ENCODE assay signal across 11 mouse cellular contexts in genomic region chr11:81587942-81588341, GRCm38 (mm10).
DNase-seq lines count a peak whose midpoint lies in the region; ATAC-seq and TF ChIP-seq lines count a peak whose summit lies in the region.
"Had no signal": no experiment of that assay in that cellular context is flagged by ENCODE, and none has a peak within 500 bp of the region (broad histone marks: within the 10 kb centered on the region; RNA-seq: fewer than 3 reads in every experiment).

No protein-coding gene starts in this region.

- no peak overlapping the region for H3K4me3 ChIP-seq in lung, postnatal 0 days (ENCODE audit: low read depth, low read length)
- no peak overlapping the region for H3K4me3 ChIP-seq in heart, embryonic 14.5 days (ENCODE audit: control insufficient read depth in 1 of 2, insufficient read depth in 1 of 2, low read depth in 1 of 2, low read length in 2 of 2)
- H3K4me3 ChIP-seq in neural tube, embryonic 15.5 days (replicated peaks): 0 out of 2 replicates have a peak overlapping the region, but pooled peaks have one; percentile 13
- no peak overlapping the region for H3K4me3 ChIP-seq in kidney, embryonic 14.5 days (ENCODE audit: low read length)
- H3K4me3 ChIP-seq: embryonic facial prominence, embryonic 12.5 days; limb, embryonic 13.5 days had no signal

- H3K36me3 ChIP-seq in lung, postnatal 0 days (ENCODE audit: insufficient read depth, low read length): no peaks in the 10 kb centered on the region
- no peaks in the 10 kb centered on the region for H3K36me3 ChIP-seq in heart, embryonic 14.5 days (ENCODE audit: control insufficient read depth, insufficient read depth, low read length)
- H3K36me3 ChIP-seq in neural tube, embryonic 15.5 days: no peaks in the 10 kb centered on the region
- no peaks in the 10 kb centered on the region for H3K36me3 ChIP-seq in kidney, embryonic 14.5 days (ENCODE audit: control insufficient read depth, insufficient read depth, low read length)
- H3K36me3 ChIP-seq: embryonic facial prominence, embryonic 12.5 days; limb, embryonic 13.5 days had no signal

- no peak for TF ChIP-seq EP300 in lung, postnatal 0 days (IDR thresholded peaks at IDR 0.05)

- H3K4me2 ChIP-seq in lung, postnatal 0 days (replicated peaks; ENCODE audit: low read depth, low read length): no peak overlapping the region
- H3K4me2 ChIP-seq in heart, embryonic 14.5 days (ENCODE audit: low read length): peak overlapping the region; percentile 31
- peak overlapping the region; percentile 48 for H3K4me2 ChIP-seq in neural tube, embryonic 15.5 days
- no peak overlapping the region for H3K4me2 ChIP-seq in kidney, embryonic 14.5 days (replicated peaks; ENCODE audit: low read depth, low read length)
- H3K4me2 ChIP-seq: embryonic facial prominence, embryonic 12.5 days; limb, embryonic 13.5 days had no signal

- no peaks in the 10 kb centered on the region for H3K9me3 ChIP-seq in lung, postnatal 0 days (ENCODE audit: low read length)
- no peaks in the 10 kb centered on the region for H3K9me3 ChIP-seq in heart, embryonic 14.5 days (ENCODE audit: control insufficient read depth, low read length)
- no peaks in the 10 kb centered on the region for H3K9me3 ChIP-seq in neural tube, embryonic 15.5 days (replicated peaks)
- no peaks in the 10 kb centered on the region for H3K9me3 ChIP-seq in kidney, embryonic 14.5 days (ENCODE audit: control insufficient read depth, low read length)
- H3K9me3 ChIP-seq: embryonic facial prominence, embryonic 12.5 days; limb, embryonic 13.5 days had no signal

- no peak for TF ChIP-seq CTCF in lung, postnatal 0 days (IDR thresholded peaks at IDR 0.05)

- peak; percentile 4 for DNase-seq in lung, postnatal 0 days (ENCODE audit: low spot score)
- DNase-seq in lung, postnatal 36 days: no peak
- peak; percentile 80 to 86 for DNase-seq in cerebellum, postnatal 10 days
- no peak for DNase-seq in yolk sac, embryonic 10.5 days (ENCODE audit: low spot score)
- no peak for DNase-seq in ovary, adult 18-20 months (ENCODE audit: low spot score)

- no peaks in the 10 kb centered on the region for H3K27me3 ChIP-seq in lung, postnatal 0 days (replicated peaks; ENCODE audit: insufficient read depth, low read length)
- H3K27me3 ChIP-seq in heart, embryonic 14.5 days (ENCODE audit: control insufficient read depth, insufficient read depth, low read length): 0 out of 2 replicates have a peak, but pooled peaks cover 3% of the 10 kb centered on the region
- no peaks in the 10 kb centered on the region for H3K27me3 ChIP-seq in neural tube, embryonic 15.5 days (replicated peaks)
- H3K27me3 ChIP-seq in kidney, embryonic 14.5 days (ENCODE audit: control insufficient read depth, insufficient read depth, low read length): no peaks in the 10 kb centered on the region
- H3K27me3 ChIP-seq: embryonic facial prominence, embryonic 12.5 days; limb, embryonic 13.5 days had no signal

- no peak overlapping the region for H3K9ac ChIP-seq in lung, postnatal 0 days (replicated peaks; ENCODE audit: low read depth)
- no peak overlapping the region for H3K9ac ChIP-seq in heart, embryonic 14.5 days (ENCODE audit: low read length)
- H3K9ac ChIP-seq in neural tube, embryonic 15.5 days (replicated peaks): no peak overlapping the region
- H3K9ac ChIP-seq in kidney, embryonic 14.5 days (ENCODE audit: low read depth, low read length): no peak overlapping the region
- H3K9ac ChIP-seq: embryonic facial prominence, embryonic 12.5 days; limb, embryonic 13.5 days had no signal

- H3K4me1 ChIP-seq in lung, postnatal 0 days (ENCODE audit: insufficient read depth, low read depth, low read length): no peaks in the 10 kb centered on the region
- peaks cover 4 to 9% of the 10 kb centered on the region in 2 experiments; a peak in 3 of 4 replicates for H3K4me1 ChIP-seq in heart, embryonic 14.5 days (ENCODE audit: control insufficient read depth in 2 of 2, insufficient read depth in 2 of 2, low read length in 2 of 2)
- peaks cover 19% of the 10 kb centered on the region for H3K4me1 ChIP-seq in neural tube, embryonic 15.5 days
- no peaks in the 10 kb centered on the region for H3K4me1 ChIP-seq in kidney, embryonic 14.5 days (ENCODE audit: control insufficient read depth, insufficient read depth, low read length)
- H3K4me1 ChIP-seq: limb, embryonic 13.5 days had no signal

- no peak for ATAC-seq in lung, postnatal 0 days
- peak; percentile 56; the same call in 1 of the 2 replicates for ATAC-seq in heart, embryonic 14.5 days (ENCODE audit: insufficient number of reproducible peaks, insufficient read depth, low FRiP score, low read depth)
- no peak; the same call in 1 of the 2 replicates for ATAC-seq in neural tube, embryonic 15.5 days (ENCODE audit: low FRiP score)
- ATAC-seq in kidney, embryonic 14.5 days (ENCODE audit: low FRiP score, low TSS enrichment): no peak

- 44% methylated on average over 17 of the region's 17 CpGs for WGBS in lung, postnatal 0 days
- WGBS in heart, embryonic 14.5 days: 42% methylated on average over 17 of the region's 17 CpGs
- WGBS in neural tube, embryonic 15.5 days: 36% methylated on average over 17 of the region's 17 CpGs
- WGBS in kidney, embryonic 14.5 days: 74% methylated on average over 17 of the region's 17 CpGs

- H3K27ac ChIP-seq in lung, postnatal 0 days (ENCODE audit: low read length): no peak overlapping the region
- H3K27ac ChIP-seq in heart, embryonic 14.5 days (replicated peaks in 1 of 2; ENCODE audit: control insufficient read depth in 1 of 2, insufficient read depth in 1 of 2, low read depth in 2 of 2, low read length in 2 of 2): no peak overlapping the region
- peak overlapping the region; percentile 63 for H3K27ac ChIP-seq in neural tube, embryonic 15.5 days (replicated peaks)
- H3K27ac ChIP-seq in kidney, embryonic 14.5 days (ENCODE audit: low read depth, low read length): no peak overlapping the region
- H3K27ac ChIP-seq: embryonic facial prominence, embryonic 12.5 days; limb, embryonic 13.5 days; stomach, postnatal 0 days had no signal

Comparison
In these comparisons a context has a peak if more than half of its experiments do, and no peak if none do; other contexts are left out.
1. DNase-seq: peak in lung, postnatal 0 days (single experiment) and cerebellum, postnatal 10 days (2 of 2); none in lung, postnatal 36 days (single experiment), yolk sac, embryonic 10.5 days (single experiment) and ovary, adult 18-20 months (single experiment).
2. H3K4me2 ChIP-seq: peak in heart, embryonic 14.5 days (single experiment) and neural tube, embryonic 15.5 days (single experiment); none in lung, postnatal 0 days (single experiment) and kidney, embryonic 14.5 days (single experiment).